Comparison of ENCODE assay signal across 12 mouse cellular contexts in genomic region chr13:21035011-21035410, GRCm38 (mm10). TPM values are rescaled to one million over a fixed set of nuclear protein-coding genes. Genes with fewer than 3 reads are reported as not detected.
DNase-seq lines count a peak whose midpoint lies in the region; ATAC-seq and TF ChIP-seq lines count a peak whose summit lies in the region.
"Had no signal": no experiment of that assay in that cellular context is flagged by ENCODE, and none has a peak within 500 bp of the region (broad histone marks: within the 10 kb centered on the region; RNA-seq: fewer than 3 reads in every experiment).

No protein-coding gene starts in this region.

- ATAC-seq in liver, postnatal 0 days, result no peak
- no peak for ATAC-seq in liver, embryonic 11.5 days (replicated peaks; ENCODE audit: low FRiP score)
- peak; percentile 67 for ATAC-seq in midbrain, embryonic 16.5 days

- peak; percentile 42 for TF ChIP-seq CTCF in liver, postnatal 0 days (IDR thresholded peaks at IDR 0.05; ENCODE audit: low read depth)

- DNase-seq in cerebellum, adult 9-11 months, result peak; percentile 12
- no peak for DNase-seq in cerebellum, postnatal 4 days (ENCODE audit: low spot score in 2 of 2)
- no peak for DNase-seq in liver, postnatal 0 days
- no peak for DNase-seq in liver, embryonic 11.5 days (ENCODE audit: low spot score)
- peak; percentile 31 for DNase-seq in embryo, embryonic 10.5 days (ENCODE audit: low spot score)
- no peak for DNase-seq in adrenal gland, postnatal 36 days
- no peak for DNase-seq in natural killer cell, adult 2 months (ENCODE audit: low spot score in 2 of 2)
- DNase-seq: adrenal gland, postnatal 10 days; kidney, adult 8-10 months; lung, postnatal 14 days had no signal

- no peak for TF ChIP-seq EP300 in liver, postnatal 0 days (IDR thresholded peaks at IDR 0.05; ENCODE audit: low read depth)

- no peak overlapping the region for H3K27ac ChIP-seq in liver, postnatal 0 days (ENCODE audit: low read depth)
- H3K27ac ChIP-seq in liver, embryonic 11.5 days (ENCODE audit: low read depth, low read length), result no peak overlapping the region
- H3K27ac ChIP-seq in midbrain, embryonic 16.5 days (ENCODE audit: low read length), result no peak overlapping the region
- H3K27ac ChIP-seq: stomach, embryonic 15.5 days had no signal

- no peaks in the 10 kb centered on the region for H3K36me3 ChIP-seq in liver, postnatal 0 days (replicated peaks; ENCODE audit: insufficient read depth, low read length)
- H3K36me3 ChIP-seq in liver, embryonic 11.5 days (ENCODE audit: control insufficient read depth, insufficient read depth, low read length), result no peaks in the 10 kb centered on the region
- no peaks in the 10 kb centered on the region for H3K36me3 ChIP-seq in midbrain, embryonic 16.5 days (ENCODE audit: control insufficient read depth, insufficient read depth, low read length)
- H3K36me3 ChIP-seq: stomach, embryonic 15.5 days had no signal

- H3K4me1 ChIP-seq in liver, postnatal 0 days (ENCODE audit: insufficient read depth), result no peaks in the 10 kb centered on the region
- H3K4me1 ChIP-seq in liver, embryonic 11.5 days (replicated peaks; ENCODE audit: control insufficient read depth, insufficient read depth, low read length), result no peaks in the 10 kb centered on the region
- no peaks in the 10 kb centered on the region for H3K4me1 ChIP-seq in midbrain, embryonic 16.5 days (ENCODE audit: control insufficient read depth, insufficient read depth, low read length)
- H3K4me1 ChIP-seq: stomach, embryonic 15.5 days had no signal

- no peaks in the 10 kb centered on the region for H3K27me3 ChIP-seq in liver, postnatal 0 days (ENCODE audit: insufficient read depth, low read length)
- no peaks in the 10 kb centered on the region for H3K27me3 ChIP-seq in liver, embryonic 11.5 days (replicated peaks; ENCODE audit: control insufficient read depth, insufficient read depth, low read length)
- H3K27me3 ChIP-seq in midbrain, embryonic 16.5 days (ENCODE audit: control insufficient read depth, insufficient read depth, low read depth, low read length), result no peaks in the 10 kb centered on the region
- H3K27me3 ChIP-seq: stomach, embryonic 15.5 days had no signal

- no peak overlapping the region for H3K9ac ChIP-seq in liver, postnatal 0 days (replicated peaks)
- no peak overlapping the region for H3K9ac ChIP-seq in liver, embryonic 11.5 days (ENCODE audit: low read depth, low read length)
- no peak overlapping the region for H3K9ac ChIP-seq in midbrain, embryonic 16.5 days (ENCODE audit: low read depth, low read length)
- H3K9ac ChIP-seq: stomach, embryonic 15.5 days had no signal

- no peak overlapping the region for H3K4me3 ChIP-seq in liver, postnatal 0 days (ENCODE audit: low read depth, low read length)
- no peak overlapping the region for H3K4me3 ChIP-seq in liver, embryonic 11.5 days (ENCODE audit: low read depth, low read length)
- H3K4me3 ChIP-seq in midbrain, embryonic 16.5 days (ENCODE audit: low read depth, low read length), result no peak overlapping the region
- H3K4me3 ChIP-seq: stomach, embryonic 15.5 days had no signal

- no peak overlapping the region for H3K4me2 ChIP-seq in liver, postnatal 0 days (ENCODE audit: low read depth, low read length)
- H3K4me2 ChIP-seq in liver, embryonic 11.5 days, result no peak overlapping the region
- no peak overlapping the region for H3K4me2 ChIP-seq in midbrain, embryonic 16.5 days (ENCODE audit: low read length)
- H3K4me2 ChIP-seq: stomach, embryonic 15.5 days had no signal

- 66% methylated on average over 3 of the region's 3 CpGs for WGBS in liver, postnatal 0 days (ENCODE audit: insufficient replicate concordance)
- 65% methylated on average over 3 of the region's 3 CpGs for WGBS in liver, embryonic 11.5 days
- 79% methylated on average over 3 of the region's 3 CpGs for WGBS in midbrain, embryonic 16.5 days

- H3K9me3 ChIP-seq in liver, postnatal 0 days (ENCODE audit: low read length), result no peaks in the 10 kb centered on the region
- no peaks in the 10 kb centered on the region for H3K9me3 ChIP-seq in liver, embryonic 11.5 days (ENCODE audit: control insufficient read depth, low read length)
- H3K9me3 ChIP-seq in midbrain, embryonic 16.5 days (replicated peaks; ENCODE audit: control insufficient read depth, low read length, poor library complexity, severe bottlenecking), result no peaks in the 10 kb centered on the region
- H3K9me3 ChIP-seq: stomach, embryonic 15.5 days had no signal

RNA-seq across cellular contexts. Expression of gene Olfr1370, which starts 39.7 kb away (rescaled TPM):
- not detected in 2 replicates for polyA plus RNA-seq in liver, postnatal 0 days (2015; fragmentation: Nextera tagmentation; extraction: Ambion mirVana)
- not detected in 2 replicates for polyA plus RNA-seq in liver, embryonic 11.5 days (2014; fragmentation: Nextera tagmentation; extraction: Ambion mirVana)
- not detected in 2 replicates for polyA plus RNA-seq in midbrain, embryonic 16.5 days (2015; fragmentation: Nextera tagmentation; extraction: Ambion mirVana)
- total RNA-seq in adrenal gland, postnatal 36 days (2021), result not detected
- total RNA-seq: adrenal gland, postnatal 10 days had no signal
- polyA plus RNA-seq: stomach, embryonic 15.5 days had no signal

Comparison
In these comparisons a context has a peak if more than half of its experiments do, and no peak if none do; other contexts are left out.
1. DNase-seq: peak in cerebellum, adult 9-11 months (single experiment) and embryo, embryonic 10.5 days (single experiment); none in cerebellum, postnatal 4 days (0 of 2), liver, postnatal 0 days (single experiment), liver, embryonic 11.5 days (single experiment), adrenal gland, postnatal 36 days (0 of 2) and natural killer cell, adult 2 months (0 of 2).